Mouse (Mus musculus): Measurements from ENCODE around the gene Cd82.

The Cd82 gene

GRCm38 (mm10) chr2:93414163-93414562, 48.8 kb downstream of the Cd82 start:
- no peak for DNase-seq (ENCODE audit: low spot score)

DNA sequence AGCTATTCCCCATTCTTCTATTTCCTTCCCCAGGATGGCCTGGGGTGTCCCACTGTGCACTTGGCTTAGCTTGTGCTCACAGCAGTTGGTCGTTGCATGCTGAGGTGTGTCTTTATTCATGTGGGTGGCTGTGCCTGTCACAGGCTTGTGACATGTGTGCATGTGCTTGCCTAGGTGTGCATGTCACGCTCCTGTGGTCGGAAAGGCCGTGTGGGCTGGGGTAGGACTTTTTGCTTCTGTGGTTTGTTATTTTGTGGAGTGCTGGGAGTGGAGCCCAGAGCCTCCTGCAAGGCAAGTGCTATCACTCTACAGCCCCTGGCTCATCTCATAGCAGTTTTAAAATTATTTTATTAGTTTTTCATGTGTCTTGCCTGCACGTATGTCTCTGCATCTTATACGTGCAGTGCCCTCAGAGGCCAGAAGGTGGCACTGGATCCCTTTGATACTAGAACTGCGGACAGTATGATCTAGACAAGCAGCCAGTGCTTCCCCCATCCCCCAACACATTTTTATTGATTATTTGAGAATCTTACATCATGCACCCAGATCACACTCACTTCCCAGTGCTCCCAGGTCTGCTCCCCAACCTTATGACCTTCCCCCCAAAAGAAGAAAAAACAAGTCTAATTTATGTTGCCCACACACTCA, 49.4 kb downstream of the Cd82 start:
- DNase-seq (ENCODE audit: low spot score), result peak; percentile 69

GRCm38 (mm10) chr2:93412101-93412500, 50.8 kb downstream of the Cd82 start:
- no peak for DNase-seq (ENCODE audit: low spot score)

- no peak for DNase-seq (ENCODE audit: low spot score)
Observed at GRCm38 (mm10) chr2:93410899-93411570, 51.9 kb downstream of the Cd82 start.

GRCm38 (mm10) chr2:93405017-93405425, 57.9 kb downstream of the Cd82 start:
- DNase-seq (ENCODE audit: low spot score), result no peak

- no peak for DNase-seq (ENCODE audit: low spot score)
Observed at GRCm38 (mm10) chr2:93404169-93404568, 58.8 kb downstream of the Cd82 start.

DNA sequence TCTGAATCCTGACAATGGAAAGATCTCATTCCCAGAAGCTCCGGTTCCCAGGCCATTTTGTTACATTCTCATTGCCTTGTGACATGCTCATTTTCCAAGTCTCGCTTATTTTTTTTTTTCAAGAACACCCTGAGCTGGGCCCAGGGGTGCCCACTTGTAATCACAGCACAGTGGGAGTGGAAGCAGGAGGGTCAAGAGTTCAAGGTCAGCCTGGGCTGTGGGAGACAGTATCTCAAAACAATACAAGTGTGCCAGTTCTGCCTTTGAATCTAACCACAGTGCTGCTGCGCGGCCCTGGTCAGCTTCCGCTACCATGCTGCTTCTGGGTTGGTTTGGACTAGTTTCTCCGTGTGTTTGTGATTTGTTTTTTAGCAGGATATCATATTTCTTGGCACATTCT, 59.7 kb downstream of the Cd82 start:
- no peak for DNase-seq (ENCODE audit: low spot score)

DNA sequence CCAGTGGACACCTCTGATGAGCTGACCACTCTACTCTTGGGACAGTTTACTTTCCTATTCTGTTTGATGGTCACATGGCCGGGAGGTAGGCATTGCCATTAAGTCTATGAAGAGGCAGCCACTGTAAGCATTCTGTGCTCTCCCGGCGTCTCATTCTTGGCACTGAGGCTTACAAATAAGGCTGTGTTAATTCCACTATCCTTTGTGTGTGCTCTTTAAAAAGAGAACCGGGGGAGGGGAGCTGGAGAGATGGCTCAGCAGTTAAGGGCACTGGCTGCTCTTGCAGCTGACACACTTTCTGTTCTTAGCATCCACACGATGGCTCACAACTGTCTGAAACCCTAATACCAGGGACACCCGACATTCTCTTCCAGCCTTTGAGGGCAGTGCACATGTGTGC, 71.7 kb downstream of the Cd82 start:
- DNase-seq (ENCODE audit: low spot score), result no peak

DNA sequence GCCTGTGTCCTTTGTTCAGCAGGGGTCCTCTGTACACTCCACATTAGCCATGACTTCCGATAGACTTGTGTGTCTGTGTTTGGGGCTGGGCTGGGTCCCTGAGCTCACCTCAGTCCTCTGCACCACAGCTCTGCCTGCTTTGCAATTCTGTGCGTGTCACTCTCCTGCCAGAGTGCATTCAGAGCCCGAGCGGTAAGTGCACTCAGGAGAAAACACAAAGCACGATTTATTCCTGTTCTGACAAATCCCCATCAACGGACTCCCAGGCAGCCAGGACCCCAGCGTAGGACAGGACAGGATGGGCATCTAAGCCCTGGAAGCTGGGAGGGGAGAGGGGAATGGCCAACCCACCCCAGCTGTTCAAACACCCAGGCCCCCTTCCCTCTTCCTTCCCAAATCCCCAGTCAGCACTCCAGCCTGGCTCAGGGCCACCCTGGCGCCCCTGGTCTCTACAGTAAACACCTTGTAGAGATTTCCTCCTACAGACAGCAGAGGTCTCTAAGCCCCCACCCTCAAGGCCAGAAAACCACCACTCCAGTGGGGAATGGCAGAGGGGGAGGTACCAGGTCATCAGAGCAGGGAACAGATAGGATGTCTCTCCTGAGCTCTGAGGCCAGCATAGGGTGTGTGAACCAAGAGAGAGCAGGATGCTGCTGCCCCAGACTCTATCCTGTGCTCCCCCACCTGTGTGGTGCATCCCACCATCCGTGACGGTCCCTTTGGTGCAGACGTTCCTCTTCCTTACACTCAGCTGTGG, 72.6 kb downstream of the Cd82 start:
- no peak for DNase-seq (ENCODE audit: low spot score)

- DNase-seq (ENCODE audit: low spot score), result no peak
Observed at GRCm38 (mm10) chr2:93386958-93387357, 76.0 kb downstream of the Cd82 start.

GRCm38 (mm10) chr2:93383831-93384230, 79.1 kb downstream of the Cd82 start:
- DNase-seq (ENCODE audit: low spot score), result no peak

DNA sequence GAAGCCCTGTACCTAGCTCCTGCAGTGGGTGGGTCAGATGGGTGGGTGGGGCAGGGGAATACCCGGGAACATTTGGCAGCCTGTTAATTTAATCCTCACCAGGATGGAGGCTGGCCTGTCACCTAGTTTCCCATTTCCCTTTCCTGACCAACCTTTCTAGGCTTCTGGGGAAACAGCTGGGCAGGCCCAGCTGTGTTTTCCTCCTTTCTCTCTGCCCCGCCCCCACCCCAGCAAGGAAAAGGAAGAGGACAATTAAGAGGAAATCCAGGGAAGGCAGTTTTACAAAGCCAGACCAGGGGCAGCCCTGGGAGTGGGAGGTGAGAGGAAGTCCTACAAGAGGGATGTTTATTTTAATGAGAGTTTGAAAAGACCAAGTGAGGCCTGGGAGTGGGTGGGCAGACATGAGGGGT, 82.3 kb downstream of the Cd82 start:
- DNase-seq (ENCODE audit: low spot score), result no peak

- no peak for DNase-seq (ENCODE audit: low spot score)
Observed at GRCm38 (mm10) chr2:93377797-93378196, 85.1 kb downstream of the Cd82 start.

DNA sequence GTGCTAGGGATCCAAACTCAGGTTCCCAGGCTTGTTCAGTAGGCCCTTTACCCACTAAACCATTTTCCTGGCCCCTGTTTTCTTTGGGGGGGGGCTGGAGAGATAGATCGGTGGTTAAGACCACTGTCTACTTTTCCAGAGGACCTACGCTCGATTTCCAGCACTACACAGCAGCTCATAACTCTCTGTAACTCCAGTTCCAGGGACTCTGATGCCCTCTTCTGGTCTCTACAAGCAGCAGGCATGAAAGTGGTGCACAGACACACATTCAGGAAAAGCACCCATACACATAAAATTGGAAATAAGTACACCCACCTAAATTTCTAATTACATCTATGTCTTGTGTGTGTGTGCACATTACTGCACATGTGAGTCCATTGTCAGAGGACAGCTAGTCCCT, 85.8 kb downstream of the Cd82 start:
- no peak for DNase-seq (ENCODE audit: low spot score)

GRCm38 (mm10) chr2:93372872-93373271, 90.1 kb downstream of the Cd82 start:
- no peak for DNase-seq (ENCODE audit: low spot score)

- DNase-seq (ENCODE audit: low spot score), result no peak
Observed at GRCm38 (mm10) chr2:93372097-93372571, 90.8 kb downstream of the Cd82 start.
